Mouse (Mus musculus) induced T-regulatory cell, adult 2 months (primary cell): ENCODE measurements around the gene Upk1b.

Experiments
- DNase-seq: peaks from one replicate; pipeline ENCODE4 v3.0.0-alpha.2; 2012; ENCODE audit warnings: low read depth

Gene Upk1b

GRCm38 (mm10) chr16:38761972-38762371 is 38.2 kb downstream of the Upk1b start:
- no peak for DNase-seq

DNA sequence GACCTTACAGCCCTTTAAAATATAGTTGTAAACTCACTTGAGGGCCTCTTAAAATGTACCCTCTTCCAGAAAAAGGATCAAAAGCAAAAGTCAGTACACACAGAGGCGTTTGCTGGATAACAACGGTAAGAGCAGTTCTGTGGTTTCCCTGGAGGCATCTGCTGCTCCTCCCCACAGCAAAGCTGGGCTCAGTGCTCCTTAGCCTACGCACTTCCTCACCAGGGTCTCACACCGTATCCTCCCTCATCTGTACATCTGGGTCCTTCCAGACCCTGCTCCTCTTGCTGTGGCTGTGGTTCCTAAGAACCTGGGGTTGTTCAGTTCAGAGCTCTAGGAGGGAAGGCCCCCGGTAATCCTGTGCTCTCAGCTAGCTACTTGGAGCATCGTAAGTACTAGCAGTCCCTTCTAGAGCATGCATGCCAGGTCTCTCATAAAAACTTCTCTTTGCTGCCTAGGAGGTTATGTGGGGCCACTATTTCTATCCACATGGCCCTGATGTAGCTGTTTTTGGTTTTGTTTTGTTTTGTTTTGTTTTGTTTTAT is 39.2 kb downstream of the Upk1b start:
- no peak for DNase-seq

GRCm38 (mm10) chr16:38760239-38760638 is 39.9 kb downstream of the Upk1b start:
- DNase-seq: no peak

- no peak for DNase-seq
Observed at GRCm38 (mm10) chr16:38758104-38758861, 41.8 kb downstream of the Upk1b start.

DNA sequence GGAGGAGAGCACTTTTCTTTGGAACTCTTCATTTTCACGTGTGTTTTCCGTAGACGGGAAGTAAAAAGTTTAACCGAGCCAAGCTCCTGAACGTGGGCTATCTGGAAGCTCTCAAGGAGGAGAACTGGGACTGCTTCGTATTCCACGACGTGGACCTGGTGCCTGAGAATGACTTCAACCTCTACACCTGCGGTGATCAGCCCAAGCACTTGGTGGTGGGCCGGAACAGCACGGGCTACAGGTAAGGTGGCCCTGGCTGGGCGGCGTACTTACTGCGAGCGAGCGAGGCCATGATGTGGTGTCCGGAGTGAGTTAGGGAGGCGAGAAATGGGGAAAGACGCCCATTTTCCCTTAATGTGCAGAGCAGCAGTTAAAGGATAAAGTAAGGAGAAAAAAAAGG is 42.5 kb downstream of the Upk1b start:
- no peak for DNase-seq

GRCm38 (mm10) chr16:38756572-38756971 is 43.6 kb downstream of the Upk1b start:
- no peak for DNase-seq

GRCm38 (mm10) chr16:38756177-38756503 is 44.0 kb downstream of the Upk1b start:
- no peak for DNase-seq

DNA sequence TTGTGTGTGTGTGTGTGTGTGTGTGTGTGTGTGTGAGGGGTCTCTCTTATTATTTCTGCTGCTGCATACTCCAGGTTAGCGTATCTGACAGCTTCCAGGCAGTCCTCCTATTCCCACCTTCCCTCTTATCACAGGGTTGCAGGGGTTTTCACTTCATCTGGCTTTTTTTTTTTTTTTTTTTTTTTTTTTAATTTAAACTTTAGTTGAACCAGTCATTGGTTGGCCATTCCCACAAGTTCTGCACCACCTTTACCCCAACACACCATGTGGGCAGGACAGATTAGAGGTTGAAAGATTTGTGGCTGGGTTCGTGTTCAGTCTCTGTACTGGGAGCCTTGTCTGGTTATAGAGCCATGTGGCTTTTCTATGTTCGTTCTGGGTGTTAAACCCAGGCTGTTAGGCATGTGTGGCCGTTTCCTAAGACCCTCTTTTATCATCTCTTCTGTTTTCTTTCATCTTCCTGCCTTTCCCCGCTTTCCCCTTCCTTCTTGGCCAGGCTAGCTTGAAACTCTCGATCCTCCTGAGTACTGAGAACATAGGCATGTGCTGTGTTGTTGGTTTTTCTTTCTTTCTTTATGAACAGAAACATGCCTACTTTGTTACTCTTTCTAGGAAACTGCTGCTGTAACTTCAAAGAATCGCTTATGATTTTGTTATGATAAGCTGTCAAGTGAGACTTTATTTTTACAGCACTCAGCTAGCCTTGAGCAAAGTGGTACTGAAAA is 44.5 kb downstream of the Upk1b start:
- peak; percentile 36 for DNase-seq

GRCm38 (mm10) chr16:38753631-38754030 is 46.5 kb downstream of the Upk1b start:
- no peak for DNase-seq

- no peak for DNase-seq
Observed at GRCm38 (mm10) chr16:38750803-38751202, 49.3 kb downstream of the Upk1b start.

- DNase-seq: no peak
Observed at GRCm38 (mm10) chr16:38743941-38744673, 56.0 kb downstream of the Upk1b start.

DNA sequence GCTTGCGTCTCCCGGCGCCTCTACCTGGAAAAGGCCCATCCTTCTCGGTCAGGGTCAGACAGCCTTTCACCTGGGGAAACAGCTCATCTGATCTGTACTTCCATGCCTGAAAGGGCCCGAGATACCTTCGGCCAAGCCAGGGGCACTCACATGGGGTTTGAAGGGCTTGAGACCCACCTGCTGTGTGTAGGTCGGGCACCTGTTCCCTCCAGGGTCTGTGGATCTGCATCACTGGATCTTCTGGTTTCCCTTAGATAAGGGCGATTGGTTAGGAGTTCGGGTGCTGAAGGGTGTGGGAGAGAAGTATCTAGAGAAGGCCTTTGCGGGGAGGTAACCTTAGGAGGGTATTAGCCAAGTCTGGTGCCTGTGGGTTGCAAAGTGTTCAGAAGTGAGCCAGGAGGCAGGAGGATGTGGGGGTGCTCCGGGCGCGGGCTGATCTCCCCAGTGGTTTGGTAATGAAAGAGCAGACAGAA is 57.4 kb downstream of the Upk1b start:
- peak; percentile 68 for DNase-seq

GRCm38 (mm10) chr16:38742113-38742658 is 57.9 kb downstream of the Upk1b start, which contains the start of gene B4galt4:
Gene B4galt4 (plus strand): TSS chr16:38742264.
- DNase-seq: peak; percentile 64

DNA sequence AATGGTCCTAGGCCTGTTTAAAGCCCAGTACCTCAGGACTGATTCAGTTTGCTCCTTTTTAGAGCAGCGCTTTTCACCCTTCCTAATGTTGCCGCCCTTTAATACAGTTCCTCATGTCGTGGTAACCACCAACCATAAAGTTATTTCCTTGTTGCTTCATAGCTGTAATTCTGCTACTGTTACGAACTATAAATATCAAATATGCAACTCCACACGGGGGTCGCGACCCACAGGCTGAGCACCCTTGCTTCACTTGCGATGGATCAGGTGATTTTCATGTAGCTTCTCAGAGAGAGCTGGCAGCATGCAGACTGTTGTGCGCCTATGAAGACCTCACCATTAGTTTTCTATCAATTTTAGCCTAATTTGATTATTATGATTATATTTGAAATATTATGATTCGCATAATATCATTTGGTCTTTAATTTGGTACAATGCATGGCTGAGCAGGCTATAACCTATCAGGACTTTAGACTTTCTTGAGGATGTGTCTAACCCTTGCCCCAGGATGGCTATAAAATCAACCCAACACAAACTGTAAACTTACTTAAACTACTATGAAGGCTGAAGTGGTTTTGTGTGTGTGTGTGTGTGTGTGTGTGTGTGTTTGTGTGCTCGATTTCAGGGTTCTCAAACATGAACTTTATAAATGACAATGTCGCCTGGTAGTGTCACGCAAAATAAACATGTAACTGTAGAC is 58.8 kb downstream of the Upk1b start:
- DNase-seq: no peak

- DNase-seq: peak; percentile 65
Observed at GRCm38 (mm10) chr16:38730921-38731320, 69.2 kb downstream of the Upk1b start.

DNA sequence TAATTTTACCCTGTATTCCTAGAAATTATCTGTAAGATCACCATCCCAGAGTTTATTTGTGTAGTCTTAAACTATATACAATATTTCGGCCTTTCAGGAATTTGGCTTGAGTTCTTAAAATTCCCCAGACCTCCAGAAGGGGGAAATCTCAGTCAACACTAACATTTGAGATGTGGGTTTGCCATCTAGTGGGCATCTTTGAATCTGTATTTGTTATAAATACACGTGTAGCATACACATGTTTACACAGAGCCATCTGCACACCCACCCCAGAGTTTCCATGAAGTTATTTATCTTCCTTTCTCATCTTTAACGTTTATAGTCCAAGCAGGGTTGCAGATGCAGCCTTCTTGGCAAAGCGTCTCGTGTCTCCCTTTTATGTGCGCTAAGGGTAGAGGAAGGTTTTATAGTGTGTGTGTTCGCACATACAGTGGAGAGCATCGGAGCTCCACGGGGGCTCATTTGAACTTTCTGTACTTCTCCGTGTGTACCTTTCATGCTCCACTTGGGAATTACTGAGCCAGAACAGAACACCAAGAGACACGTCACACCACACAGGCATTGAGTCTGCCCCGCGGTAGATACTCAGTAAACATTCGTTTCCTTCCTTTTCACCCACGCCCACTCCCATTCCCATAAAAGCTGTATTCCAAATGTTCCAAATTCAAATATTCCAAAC is 70.4 kb downstream of the Upk1b start:
- DNase-seq: peak; percentile 80

DNA sequence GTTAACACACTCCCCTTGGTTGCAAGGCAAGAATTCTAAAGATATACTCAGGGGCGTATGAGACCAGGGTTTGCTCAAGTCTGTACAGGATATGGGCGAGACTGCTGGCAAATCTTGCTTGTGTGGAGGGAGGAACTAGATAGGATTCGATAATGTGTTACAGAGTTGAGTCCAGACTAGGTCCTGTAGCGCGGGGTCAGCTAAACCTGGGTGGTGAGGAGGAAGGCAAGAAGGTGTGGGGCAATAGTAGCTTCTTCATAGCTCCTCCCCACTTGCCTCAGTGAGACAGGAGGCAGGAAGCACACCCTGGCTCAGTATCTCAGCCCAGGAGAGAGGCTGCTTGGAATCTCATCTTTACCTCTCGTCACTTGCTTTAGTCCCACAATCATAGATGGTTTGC is 71.0 kb downstream of the Upk1b start:
- no peak for DNase-seq

- DNase-seq: no peak
Observed at GRCm38 (mm10) chr16:38728576-38729132, 71.5 kb downstream of the Upk1b start.

- DNase-seq: no peak
Observed at GRCm38 (mm10) chr16:38724974-38725373, 75.2 kb downstream of the Upk1b start.

DNA sequence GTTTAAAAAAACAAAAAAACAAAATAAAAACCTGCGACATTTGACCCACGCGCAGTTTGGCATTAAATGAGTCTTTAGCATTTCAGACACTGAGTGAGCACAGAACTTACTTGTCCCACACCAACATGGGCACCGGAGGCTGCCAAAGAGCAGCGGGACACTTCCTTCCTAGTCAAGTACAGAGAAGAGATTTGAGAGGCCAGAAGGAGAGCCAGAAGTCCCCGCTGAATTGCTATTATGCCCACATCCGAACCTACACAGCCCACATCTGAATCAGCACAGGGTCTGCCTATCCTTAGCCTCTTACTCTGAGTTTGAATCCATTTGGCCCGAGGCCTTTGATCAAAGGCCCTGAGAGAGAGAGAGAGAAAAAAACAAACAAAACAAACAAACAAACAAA is 75.9 kb downstream of the Upk1b start:
- DNase-seq: no peak
